Mouse (Mus musculus) myocyte (in vitro differentiated cells): ENCODE data around the gene Gm49510.

Source experiments
- MYOD1 ChIP-seq, 3 experiments: IDR thresholded peaks; one replicate each; pipeline ENCODE4 v1.6.1; 2011; ENCODE audit warnings: control low read depth in 2 of 3, low read depth in 2 of 3, mild to moderate bottlenecking in 2 of 3, moderate library complexity in 1 of 3; ENCODE audit not compliant: insufficient read length in 2 of 3, control insufficient read depth in 1 of 3
- POLR2A ChIP-seq: IDR thresholded peaks from one replicate; pipeline ENCODE4 v1.6.1; 2011; ENCODE audit warnings: low read depth, mild to moderate bottlenecking, control low read depth, moderate library complexity; ENCODE audit not compliant: insufficient read length
- POLR2AphosphoS2 ChIP-seq: IDR thresholded peaks from one replicate; pipeline ENCODE4 v1.6.1; 2011; ENCODE audit warnings: low read depth, control low read depth; ENCODE audit not compliant: insufficient read length
- TCF12 ChIP-seq: IDR thresholded peaks from one replicate; pipeline ENCODE4 v1.6.1; 2011; ENCODE audit warnings: mild to moderate bottlenecking, control low read depth; ENCODE audit not compliant: poor library complexity, insufficient read depth, severe bottlenecking

DNA sequence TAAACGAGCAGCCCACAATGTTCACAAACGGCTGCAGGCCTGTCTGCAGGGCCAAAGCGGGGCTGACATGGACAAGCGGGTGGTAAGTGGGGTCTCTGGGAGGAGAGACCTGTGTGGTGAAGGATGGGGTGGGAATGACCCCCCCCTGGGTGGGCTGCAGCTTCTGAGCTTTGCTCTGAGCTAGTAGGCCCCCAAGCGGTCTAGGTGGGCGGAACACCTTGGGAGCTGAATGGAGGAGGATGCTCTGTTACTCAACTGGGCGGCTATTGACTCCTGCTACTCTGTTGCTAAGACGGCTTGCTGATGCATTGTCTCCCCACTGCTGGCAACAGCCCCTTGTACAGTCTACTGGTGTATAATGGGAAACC lies 1.9 kb downstream of the Gm49510 start:
- TF ChIP-seq POLR2A (no peak), POLR2AphosphoS2 (no peak), MYOD1 (IDR thresholded peaks at IDR 0.05; ENCODE audit: control insufficient read depth in 1 of 3, insufficient read length in 2 of 3, low read depth in 2 of 3) (no peak), TCF12 (no peak)
